Mouse (Mus musculus): ENCODE results near the gene Ppp4r3a. TPM values are rescaled to one million over a fixed set of nuclear protein-coding genes. Genes with fewer than 3 reads are reported as not detected.

Gene Ppp4r3a
- total and polyA plus RNA-seq, 2 experiments from 2014 or later: 16.4 to 36.1 TPM

DNA sequence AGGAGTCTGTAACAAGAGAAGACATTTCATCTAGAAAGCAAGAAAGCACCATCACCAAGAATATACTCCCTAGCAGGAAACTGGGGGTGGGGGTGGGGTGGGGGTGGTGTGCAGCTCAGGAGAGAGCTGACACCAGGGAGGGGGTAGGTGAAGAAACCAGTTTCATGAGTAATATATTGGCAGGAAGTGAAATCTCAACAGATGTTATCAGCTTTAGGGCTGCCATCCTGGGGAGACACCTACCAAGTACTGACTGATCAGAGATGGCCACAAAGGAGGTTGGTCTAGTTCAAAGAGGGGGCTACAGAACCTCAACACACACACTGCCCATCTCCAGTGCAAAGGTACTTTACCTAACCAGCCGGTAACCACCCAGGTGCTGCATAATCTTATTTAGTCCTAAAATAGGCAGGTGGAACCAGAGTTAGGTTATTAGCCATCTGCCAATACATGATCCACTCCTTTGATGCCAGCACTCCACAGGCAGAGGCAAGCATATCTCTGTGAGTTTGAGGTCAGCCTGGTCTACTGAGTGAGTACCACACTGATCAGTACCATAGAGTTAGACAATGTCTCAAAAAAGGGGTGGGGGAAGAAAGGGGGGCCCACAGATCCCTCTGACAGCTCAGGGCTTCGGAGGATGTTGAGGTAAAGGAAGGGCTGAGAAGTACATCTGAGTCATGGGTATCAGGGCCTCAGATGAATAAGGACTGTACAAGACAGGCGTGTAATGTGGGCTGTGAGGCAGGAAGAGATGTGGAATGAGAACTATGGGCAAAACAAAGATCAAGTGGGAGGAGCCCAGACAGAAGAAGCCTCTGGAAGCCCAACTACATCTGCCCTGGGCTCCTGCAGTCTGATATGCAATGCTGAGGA lies 89.1 kb downstream of the Ppp4r3a start:
- no peaks in the 10 kb centered on the region for H3K36me3 ChIP-seq (ENCODE audit: insufficient read depth, low read length)
- H3K27ac ChIP-seq (ENCODE audit: low read depth, low read length): no peak overlapping the region
- no peak overlapping the region for H3K9ac ChIP-seq (replicated peaks; ENCODE audit: low read length, poor library complexity, severe bottlenecking)
- 72% methylated on average over 3 of the region's 3 CpGs for WGBS
- TF ChIP-seq CTCF (IDR thresholded peaks at IDR 0.05): no peak
- ATAC-seq (ENCODE audit: low FRiP score): no peak
- H3K4me3 ChIP-seq (ENCODE audit: low read depth, low read length): no peak overlapping the region
- no peak overlapping the region for H3K4me2 ChIP-seq (ENCODE audit: low read depth, low read length, poor library complexity, severe bottlenecking)
- no peaks in the 10 kb centered on the region for H3K9me3 ChIP-seq (ENCODE audit: low read length)
- no peaks in the 10 kb centered on the region for H3K27me3 ChIP-seq (ENCODE audit: insufficient read depth, low read length)
- DNase-seq (ENCODE audit: low spot score): no peak
- peaks cover 25% of the 10 kb centered on the region for H3K4me1 ChIP-seq (ENCODE audit: insufficient read depth, low read length)

DNA sequence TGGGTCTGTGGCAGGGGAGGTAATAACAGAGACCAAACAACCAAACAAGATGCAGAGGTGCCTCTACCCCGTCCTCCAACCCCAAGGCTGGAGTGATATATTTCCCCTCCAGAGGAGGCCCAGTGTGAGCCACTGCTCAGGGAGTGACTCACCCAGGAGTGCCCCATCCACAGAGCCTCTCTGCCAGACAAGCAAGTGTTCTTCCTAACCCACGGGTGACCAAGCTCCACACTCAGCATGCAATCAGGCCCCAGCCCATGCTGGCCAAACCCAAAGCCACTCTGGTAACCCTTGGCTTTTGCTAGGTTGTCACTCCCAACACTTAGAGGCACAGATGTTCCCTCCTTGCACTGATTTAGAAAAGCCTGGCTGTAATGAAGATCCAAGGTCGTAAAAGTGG lies 90.4 kb downstream of the Ppp4r3a start:
- H3K27ac ChIP-seq (ENCODE audit: low read depth, low read length): no peak overlapping the region
- H3K4me1 ChIP-seq (ENCODE audit: insufficient read depth, low read length): peaks cover 36% of the 10 kb centered on the region
- no peak overlapping the region for H3K4me2 ChIP-seq (ENCODE audit: low read depth, low read length, poor library complexity, severe bottlenecking)
- H3K27me3 ChIP-seq (ENCODE audit: insufficient read depth, low read length): no peaks in the 10 kb centered on the region
- H3K36me3 ChIP-seq (ENCODE audit: insufficient read depth, low read length): no peaks in the 10 kb centered on the region
- DNase-seq (ENCODE audit: low spot score): no peak
- TF ChIP-seq CTCF (IDR thresholded peaks at IDR 0.05): no peak
- 78% methylated on average over 3 of the region's 3 CpGs for WGBS
- H3K4me3 ChIP-seq (ENCODE audit: low read depth, low read length): no peak overlapping the region
- ATAC-seq (ENCODE audit: low FRiP score): no peak
- H3K9me3 ChIP-seq (ENCODE audit: low read length): no peaks in the 10 kb centered on the region
- H3K9ac ChIP-seq (replicated peaks; ENCODE audit: low read length, poor library complexity, severe bottlenecking): no peak overlapping the region

DNA sequence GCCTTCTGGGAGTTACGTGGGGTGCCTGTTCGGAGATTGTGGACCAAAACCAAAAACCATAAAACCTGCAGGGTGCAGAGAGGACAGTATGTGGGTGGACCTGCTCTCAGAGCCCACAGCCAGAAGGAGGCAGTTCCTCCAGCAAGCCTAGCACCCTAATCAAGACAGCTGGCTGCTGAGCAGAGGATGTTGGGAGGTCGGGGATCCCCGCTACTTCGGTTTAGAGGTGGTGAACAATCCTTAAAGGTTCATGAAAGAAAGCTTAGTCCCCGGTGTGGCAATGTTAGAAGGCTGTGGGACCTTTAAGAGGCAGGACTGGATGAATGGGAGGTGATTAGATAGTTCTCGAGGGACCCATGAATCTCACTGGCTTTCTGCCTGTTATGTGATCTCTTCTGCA lies 91.0 kb downstream of the Ppp4r3a start:
- no peak overlapping the region for H3K27ac ChIP-seq (ENCODE audit: low read depth, low read length)

DNA sequence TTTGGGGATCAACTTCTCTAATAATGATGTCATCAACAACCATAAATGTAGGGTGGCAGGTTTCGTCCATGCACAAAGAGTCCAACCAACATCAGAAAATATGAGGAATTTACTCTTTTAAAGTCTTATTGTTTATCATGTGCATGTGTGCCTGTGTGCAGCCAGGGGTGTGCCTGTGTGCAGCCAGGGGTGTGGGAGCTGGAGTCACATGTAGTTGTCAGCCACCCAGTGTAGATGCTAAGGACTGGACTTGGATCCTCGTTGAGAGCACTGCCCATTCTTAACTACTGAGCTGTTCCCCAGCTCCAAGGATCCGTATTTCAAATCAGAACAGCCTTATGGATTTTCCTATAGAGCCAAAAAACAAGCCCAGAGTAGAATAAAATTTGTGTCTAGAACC lies 92.4 kb downstream of the Ppp4r3a start:
- H3K36me3 ChIP-seq (ENCODE audit: insufficient read depth, low read length): no peaks in the 10 kb centered on the region
- no peak overlapping the region for H3K9ac ChIP-seq (replicated peaks; ENCODE audit: low read length, poor library complexity, severe bottlenecking)
- TF ChIP-seq CTCF (IDR thresholded peaks at IDR 0.05): no peak
- no peaks in the 10 kb centered on the region for H3K27me3 ChIP-seq (ENCODE audit: insufficient read depth, low read length)
- DNase-seq (ENCODE audit: low spot score) (no peak), ATAC-seq (ENCODE audit: low FRiP score) (no peak)
- no peak overlapping the region for H3K4me3 ChIP-seq (ENCODE audit: low read depth, low read length)
- WGBS: 82% methylated on average over 3 of the region's 3 CpGs
- no peak overlapping the region for H3K27ac ChIP-seq (ENCODE audit: low read depth, low read length)
- H3K4me1 ChIP-seq (ENCODE audit: insufficient read depth, low read length): peaks cover 32% of the 10 kb centered on the region
- H3K4me2 ChIP-seq (ENCODE audit: low read depth, low read length, poor library complexity, severe bottlenecking): no peak overlapping the region
- no peaks in the 10 kb centered on the region for H3K9me3 ChIP-seq (ENCODE audit: low read length)

More for the DNA sequence above, 91.0 kb downstream of the Ppp4r3a start:
- Histone ChIP-seq H3K27me3 (ENCODE audit: insufficient read depth, low read length) (no peaks in the 10 kb centered on the region), H3K4me3 (ENCODE audit: low read depth, low read length) (no peak overlapping the region), H3K36me3 (ENCODE audit: insufficient read depth, low read length) (no peaks in the 10 kb centered on the region), H3K9me3 (ENCODE audit: low read length) (no peaks in the 10 kb centered on the region), H3K9ac (replicated peaks; ENCODE audit: low read length, poor library complexity, severe bottlenecking) (no peak overlapping the region), H3K4me1 (ENCODE audit: insufficient read depth, low read length) (peaks cover 36% of the 10 kb centered on the region), H3K4me2 (ENCODE audit: low read depth, low read length, poor library complexity, severe bottlenecking) (no peak overlapping the region)
- 89% methylated on average over 7 of the region's 7 CpGs for WGBS
- TF ChIP-seq CTCF (IDR thresholded peaks at IDR 0.05): no peak
- DNase-seq (ENCODE audit: low spot score) (no peak), ATAC-seq (ENCODE audit: low FRiP score) (no peak)

DNA sequence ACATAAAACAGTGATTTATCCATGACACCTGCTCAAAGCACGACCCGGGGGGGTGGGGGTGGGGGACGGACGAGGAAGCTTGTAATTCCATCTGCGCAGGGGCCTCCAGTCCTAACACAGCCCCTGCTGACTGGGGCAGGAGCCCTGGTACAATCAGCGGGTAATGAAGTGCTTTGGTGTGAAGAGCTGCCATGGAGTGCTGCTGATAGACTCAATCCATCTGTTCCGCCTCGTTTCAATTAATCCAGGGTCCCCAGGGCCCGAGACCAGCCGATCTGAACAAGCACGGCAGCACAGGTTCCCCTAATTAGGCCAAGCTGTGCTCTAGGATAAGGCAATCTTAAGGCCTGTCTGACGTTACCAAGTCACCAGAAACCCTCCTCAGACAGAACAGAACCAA lies 93.2 kb downstream of the Ppp4r3a start:
- Histone ChIP-seq H3K36me3 (ENCODE audit: insufficient read depth, low read length) (no peaks in the 10 kb centered on the region), H3K27me3 (ENCODE audit: insufficient read depth, low read length) (no peaks in the 10 kb centered on the region), H3K27ac (ENCODE audit: low read depth, low read length) (no peak overlapping the region), H3K4me1 (ENCODE audit: insufficient read depth, low read length) (peaks cover 25% of the 10 kb centered on the region), H3K9ac (replicated peaks; ENCODE audit: low read length, poor library complexity, severe bottlenecking) (0 out of 2 replicates have a peak overlapping the region, but pooled peaks have one; percentile 3), H3K4me2 (ENCODE audit: low read depth, low read length, poor library complexity, severe bottlenecking) (no peak overlapping the region), H3K4me3 (ENCODE audit: low read depth, low read length) (no peak overlapping the region), H3K9me3 (ENCODE audit: low read length) (no peaks in the 10 kb centered on the region)
- DNase-seq (ENCODE audit: low spot score) (peak; percentile 81), ATAC-seq (ENCODE audit: low FRiP score) (peak; percentile 44)
- no peak for TF ChIP-seq CTCF (IDR thresholded peaks at IDR 0.05)
- 10% methylated on average over 12 of the region's 12 CpGs for WGBS

DNA sequence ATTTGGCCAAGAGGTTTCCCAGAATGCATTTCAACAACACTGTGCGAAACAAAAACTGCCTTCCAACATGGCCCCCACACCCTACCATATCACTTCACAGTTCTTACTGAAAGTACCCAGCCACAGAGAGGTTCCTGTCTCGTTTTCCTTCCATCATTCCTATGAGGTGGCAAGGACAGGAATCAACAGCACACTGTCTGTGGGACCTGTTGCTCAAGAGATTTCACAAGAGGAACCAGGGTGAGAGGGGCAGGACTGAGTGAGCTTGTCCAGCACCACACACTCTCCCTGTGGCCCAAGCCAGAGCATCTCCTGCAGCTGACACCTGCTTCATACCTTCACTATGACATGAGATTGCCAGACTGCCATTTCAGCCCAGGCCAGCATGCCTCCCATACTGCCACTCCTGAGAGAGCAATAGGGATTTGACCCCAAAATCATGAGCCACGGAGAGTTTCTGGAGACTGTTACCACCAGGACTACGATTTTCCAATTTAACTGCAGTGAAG lies 93.7 kb downstream of the Ppp4r3a start:
- Histone ChIP-seq H3K27ac (ENCODE audit: low read depth, low read length) (no peak overlapping the region; the same call in 1 of the 2 replicates), H3K9ac (replicated peaks; ENCODE audit: low read length, poor library complexity, severe bottlenecking) (0 out of 2 replicates have a peak overlapping the region, but pooled peaks have one; percentile 3), H3K4me3 (ENCODE audit: low read depth, low read length) (no peak overlapping the region), H3K4me1 (ENCODE audit: insufficient read depth, low read length) (peaks cover 28% of the 10 kb centered on the region), H3K4me2 (ENCODE audit: low read depth, low read length, poor library complexity, severe bottlenecking) (no peak overlapping the region), H3K9me3 (ENCODE audit: low read length) (no peaks in the 10 kb centered on the region), H3K27me3 (ENCODE audit: insufficient read depth, low read length) (no peaks in the 10 kb centered on the region), H3K36me3 (ENCODE audit: insufficient read depth, low read length) (no peaks in the 10 kb centered on the region)
- no peak for DNase-seq (ENCODE audit: low spot score)
- no peak for TF ChIP-seq CTCF (IDR thresholded peaks at IDR 0.05)
- ATAC-seq (ENCODE audit: low FRiP score): no peak
- WGBS: 54% methylated on average over 4 of the region's 4 CpGs

MicroRNAs within 50 kb of the gene (microRNA counts, 519-probe panel; counts per million panel counts)
- microRNA mmu-miR-1190: 528 counts per million, percentile 58 among the panel's probes with 10 or more counts

Small RNA genes lying within 50 kb of the gene (microRNA-seq; reads per million reads assigned to microRNA genes)
- not detected for gene Mir1190 (ENCODE audit: borderline number of aligned reads)

Other genes with a start within 250 kb of the Ppp4r3a start
- gene Gpr68, start 175.5 kb downstream of the Ppp4r3a start, total RNA-seq (2014; rRNA removed): 22.3 and 28.4 TPM in 2 replicates
- 6.2 and 8.7 TPM in 2 replicates for gene Gpr68, start 175.5 kb downstream of the Ppp4r3a start, polyA plus RNA-seq (2015; fragmentation: Nextera tagmentation; extraction: Ambion mirVana)
- 24.8 and 25.2 TPM in 2 replicates for gene Ccdc88c, start 54.6 kb downstream of the Ppp4r3a start, total RNA-seq (2014; rRNA removed)
- 12.0 and 12.6 TPM in 2 replicates for gene Ccdc88c, start 54.6 kb downstream of the Ppp4r3a start, polyA plus RNA-seq (2015; fragmentation: Nextera tagmentation; extraction: Ambion mirVana)